Mouse (Mus musculus): ENCODE measurements around the gene Barhl1. TPM values are rescaled to one million over a fixed set of nuclear protein-coding genes. Genes with fewer than 3 reads are reported as not detected.

Barhl1 gene
- total and polyA plus RNA-seq, 2 experiments from 2014 or later = 0.57 to 1.0 TPM

DNA sequence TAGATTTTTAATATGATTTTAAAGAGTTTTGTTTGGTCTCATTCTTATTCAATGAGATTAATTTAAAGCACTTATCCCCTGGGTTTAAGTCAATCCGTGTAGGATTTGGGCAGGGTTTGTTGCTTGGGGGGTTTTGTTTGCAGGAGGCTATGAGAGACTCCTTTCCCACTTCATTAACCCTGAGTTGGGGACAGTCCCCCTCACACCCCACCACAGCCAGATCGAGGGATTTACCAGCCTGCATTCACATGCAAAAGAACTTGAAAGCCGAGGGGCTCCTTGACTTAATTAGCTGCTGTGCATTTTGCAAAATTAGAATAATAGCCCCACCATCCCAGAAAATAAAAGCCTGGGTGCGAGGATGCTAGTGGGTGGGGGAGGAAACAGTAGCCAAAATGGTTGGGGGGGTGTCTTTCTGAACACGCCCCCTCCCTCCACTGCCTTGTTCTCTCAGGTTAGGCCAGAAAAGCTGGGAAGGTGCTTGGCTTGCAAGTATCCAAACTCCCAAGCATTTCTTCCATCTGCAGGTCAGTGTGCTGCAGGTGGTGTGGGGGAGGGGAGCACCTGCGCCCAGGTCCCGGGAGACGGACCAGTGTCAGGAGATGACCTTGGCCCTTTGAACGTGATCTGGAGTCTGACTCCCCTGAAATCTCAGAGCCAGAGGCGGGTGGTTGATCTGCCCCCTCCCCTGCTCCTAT is 8.6 kb downstream of the Barhl1 start:
- Histone ChIP-seq H3K36me3 (ENCODE audit: insufficient read depth) (peaks cover 22% of the 10 kb centered on the region), H3K4me3 (ENCODE audit: low read depth, low read length) (no peak overlapping the region), H3K4me2 (ENCODE audit: low read depth) (peak overlapping the region; percentile 1; the same call in 1 of the 2 replicates), H3K27me3 (ENCODE audit: insufficient read depth, low read length) (peaks cover 54% of the 10 kb centered on the region), H3K4me1 (ENCODE audit: insufficient read depth) (no peaks in the 10 kb centered on the region), H3K27ac (ENCODE audit: low read depth, low read length) (no peak overlapping the region), H3K9ac (no peak overlapping the region), H3K9me3 (ENCODE audit: low read length) (no peaks in the 10 kb centered on the region)
- 6% methylated on average over 10 of the region's 10 CpGs for WGBS
- no peak for DNase-seq
- ATAC-seq = no peak
- TF ChIP-seq CTCF (IDR thresholded peaks at IDR 0.05; ENCODE audit: low read depth) = no peak

DNA sequence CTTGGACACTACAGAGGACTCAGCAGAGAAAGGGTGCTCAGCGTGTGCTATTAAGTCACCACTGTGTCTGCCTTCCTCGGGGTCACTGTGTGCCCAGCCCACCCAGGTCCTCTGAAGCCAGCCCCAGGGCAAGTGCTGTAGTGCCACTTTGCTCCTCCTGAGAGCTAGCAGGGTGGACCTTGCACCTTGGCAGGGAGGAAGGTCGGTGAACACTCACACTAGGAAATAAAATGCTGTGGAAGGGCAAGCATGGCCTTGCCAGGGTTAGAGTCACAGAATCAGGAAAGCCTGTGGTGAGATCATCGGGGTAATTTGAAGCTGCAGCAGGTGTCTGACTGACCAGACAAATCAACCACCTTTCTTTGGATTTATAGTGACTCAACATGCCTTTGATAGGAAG is 10.9 kb downstream of the Barhl1 start:
- Histone ChIP-seq H3K27me3 (ENCODE audit: insufficient read depth, low read length) (peaks cover 35% of the 10 kb centered on the region), H3K9me3 (ENCODE audit: low read length) (no peaks in the 10 kb centered on the region), H3K4me3 (ENCODE audit: low read depth, low read length) (no peak overlapping the region), H3K27ac (ENCODE audit: low read depth, low read length) (no peak overlapping the region), H3K9ac (no peak overlapping the region), H3K4me1 (ENCODE audit: insufficient read depth) (no peaks in the 10 kb centered on the region), H3K4me2 (ENCODE audit: low read depth) (no peak overlapping the region), H3K36me3 (ENCODE audit: insufficient read depth) (peaks cover 25% of the 10 kb centered on the region)
- WGBS = 40% methylated on average over 4 of the region's 4 CpGs
- no peak for ATAC-seq
- no peak for DNase-seq
- TF ChIP-seq CTCF (IDR thresholded peaks at IDR 0.05; ENCODE audit: low read depth) = no peak

DNA sequence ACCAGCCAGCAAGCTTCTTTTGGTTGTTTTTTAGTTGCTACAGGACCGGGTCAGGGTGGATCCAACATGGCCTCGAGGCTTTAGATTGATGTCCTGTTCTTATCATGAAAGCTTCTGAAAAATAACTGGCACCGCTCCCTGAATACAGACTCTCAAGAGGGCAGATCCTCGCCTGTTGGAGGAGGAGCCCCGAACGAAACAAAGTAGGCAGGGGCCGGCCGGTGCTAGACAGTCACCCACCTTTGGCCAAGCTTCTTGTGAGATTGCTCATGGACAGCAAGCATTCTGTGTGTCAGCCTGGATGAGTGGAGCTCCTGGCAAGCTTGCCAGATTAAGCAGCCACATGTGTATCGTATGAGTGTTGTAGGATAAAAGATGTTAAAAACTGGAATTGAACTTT is 11.7 kb downstream of the Barhl1 start:
- DNase-seq (no peak), ATAC-seq (no peak)
- H3K4me3 ChIP-seq (ENCODE audit: low read depth, low read length) = no peak overlapping the region
- H3K27me3 ChIP-seq (ENCODE audit: insufficient read depth, low read length) = peaks cover 27% of the 10 kb centered on the region
- no peak overlapping the region for H3K9ac ChIP-seq
- H3K4me1 ChIP-seq (ENCODE audit: insufficient read depth) = no peaks in the 10 kb centered on the region
- H3K9me3 ChIP-seq (ENCODE audit: low read length) = no peaks in the 10 kb centered on the region
- H3K27ac ChIP-seq (ENCODE audit: low read depth, low read length) = no peak overlapping the region
- 84% methylated on average over 9 of the region's 9 CpGs for WGBS
- no peak for TF ChIP-seq CTCF (IDR thresholded peaks at IDR 0.05; ENCODE audit: low read depth)
- H3K4me2 ChIP-seq (ENCODE audit: low read depth) = no peak overlapping the region
- H3K36me3 ChIP-seq (ENCODE audit: insufficient read depth) = peaks cover 25% of the 10 kb centered on the region

DNA sequence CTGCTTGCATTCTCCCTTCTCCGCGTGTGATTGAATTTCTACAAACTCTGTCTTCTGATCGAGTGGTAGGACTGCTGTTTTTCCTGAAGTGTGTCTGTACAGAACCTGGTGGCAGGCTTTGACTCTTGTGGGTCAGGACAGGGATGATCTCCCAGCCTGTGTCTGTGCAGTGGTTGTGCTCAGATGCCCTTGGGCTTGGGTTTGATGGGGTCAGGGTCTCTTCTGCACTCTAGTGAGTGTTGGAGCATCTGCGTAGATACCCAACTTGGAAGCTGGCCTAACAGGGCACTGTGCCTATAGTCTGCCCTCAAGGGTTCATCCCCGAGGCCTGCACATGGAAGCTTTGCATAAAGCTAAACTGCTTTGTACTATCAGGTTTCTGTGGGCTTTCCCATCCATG is 12.6 kb downstream of the Barhl1 start:
- H3K27ac ChIP-seq (ENCODE audit: low read depth, low read length) = no peak overlapping the region
- H3K9me3 ChIP-seq (ENCODE audit: low read length) = no peaks in the 10 kb centered on the region
- no peaks in the 10 kb centered on the region for H3K4me1 ChIP-seq (ENCODE audit: insufficient read depth)
- peaks cover 25% of the 10 kb centered on the region for H3K36me3 ChIP-seq (ENCODE audit: insufficient read depth)
- WGBS = 83% methylated on average over 5 of the region's 5 CpGs
- no peak for DNase-seq
- H3K4me3 ChIP-seq (ENCODE audit: low read depth, low read length) = no peak overlapping the region
- no peak overlapping the region for H3K4me2 ChIP-seq (ENCODE audit: low read depth)
- peaks cover 18% of the 10 kb centered on the region for H3K27me3 ChIP-seq (ENCODE audit: insufficient read depth, low read length)
- no peak overlapping the region for H3K9ac ChIP-seq
- TF ChIP-seq CTCF (IDR thresholded peaks at IDR 0.05; ENCODE audit: low read depth) = no peak
- no peak for ATAC-seq

DNA sequence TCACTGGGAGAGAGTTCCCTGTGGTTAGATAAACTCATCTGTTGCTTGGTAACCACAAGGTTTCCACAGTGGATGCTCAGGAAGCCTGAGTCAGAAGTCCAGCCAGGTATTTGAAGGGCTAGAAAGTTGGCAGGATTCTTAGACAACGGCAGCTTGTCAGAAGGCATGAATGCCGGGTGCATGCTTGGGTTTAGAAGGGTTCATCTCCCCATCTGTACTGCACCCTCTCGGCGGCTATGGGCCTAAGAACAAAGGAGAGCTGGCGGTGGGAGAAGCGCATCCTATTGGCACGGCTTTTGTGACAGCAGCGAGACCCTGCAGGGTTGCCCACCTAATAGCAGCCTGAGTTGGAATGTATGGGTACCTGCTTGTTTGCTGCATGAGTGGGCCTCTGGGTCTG is 14.2 kb downstream of the Barhl1 start:
- Histone ChIP-seq H3K4me2 (ENCODE audit: low read depth) (no peak overlapping the region), H3K27ac (ENCODE audit: low read depth, low read length) (no peak overlapping the region), H3K9me3 (ENCODE audit: low read length) (no peaks in the 10 kb centered on the region), H3K9ac (no peak overlapping the region), H3K36me3 (ENCODE audit: insufficient read depth) (peaks cover 33% of the 10 kb centered on the region), H3K4me1 (ENCODE audit: insufficient read depth) (no peaks in the 10 kb centered on the region), H3K4me3 (ENCODE audit: low read depth, low read length) (no peak overlapping the region), H3K27me3 (ENCODE audit: insufficient read depth, low read length) (peaks cover 3% of the 10 kb centered on the region)
- no peak for TF ChIP-seq CTCF (IDR thresholded peaks at IDR 0.05; ENCODE audit: low read depth)
- ATAC-seq = no peak
- 80% methylated on average over 8 of the region's 8 CpGs for WGBS
- no peak for DNase-seq

DNA sequence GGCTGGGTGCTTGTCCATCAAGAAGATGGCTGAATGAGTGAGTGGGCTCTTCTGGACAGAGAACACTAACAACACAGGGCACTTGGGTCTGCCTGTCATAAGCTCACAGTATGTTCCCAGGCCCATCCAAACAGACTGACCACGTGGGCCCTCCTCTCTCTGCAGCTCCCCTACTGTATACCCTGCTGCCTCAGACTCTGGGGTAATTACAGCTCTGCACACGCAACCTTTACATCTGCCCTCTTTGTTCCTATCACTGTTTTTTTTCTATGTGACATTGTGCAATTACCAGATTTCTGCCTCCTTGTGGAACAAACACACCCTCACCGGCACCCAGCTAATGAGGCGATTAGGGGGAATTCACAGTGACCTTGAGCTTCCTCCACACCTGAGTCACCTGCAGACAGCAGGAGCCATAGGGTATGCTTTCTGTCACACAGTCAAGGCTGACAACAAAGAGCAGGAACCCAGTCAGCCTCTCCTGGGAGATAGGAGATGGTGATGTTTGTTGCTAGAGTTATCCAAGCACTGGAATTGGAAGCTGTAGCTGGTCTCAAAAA is 19.0 kb downstream of the Barhl1 start:
- H3K4me3 ChIP-seq (ENCODE audit: low read depth, low read length) = no peak overlapping the region
- no peaks in the 10 kb centered on the region for H3K4me1 ChIP-seq (ENCODE audit: insufficient read depth)
- peaks cover 34% of the 10 kb centered on the region for H3K36me3 ChIP-seq (ENCODE audit: insufficient read depth)
- TF ChIP-seq CTCF (IDR thresholded peaks at IDR 0.05; ENCODE audit: low read depth) = no peak
- no peak overlapping the region for H3K4me2 ChIP-seq (ENCODE audit: low read depth)
- DNase-seq = no peak
- no peak overlapping the region for H3K9ac ChIP-seq
- ATAC-seq = no peak
- H3K9me3 ChIP-seq (ENCODE audit: low read length) = no peaks in the 10 kb centered on the region
- WGBS = 69% methylated on average over 4 of the region's 4 CpGs
- no peak overlapping the region for H3K27ac ChIP-seq (ENCODE audit: low read depth, low read length)
- no peaks in the 10 kb centered on the region for H3K27me3 ChIP-seq (ENCODE audit: insufficient read depth, low read length)

DNA sequence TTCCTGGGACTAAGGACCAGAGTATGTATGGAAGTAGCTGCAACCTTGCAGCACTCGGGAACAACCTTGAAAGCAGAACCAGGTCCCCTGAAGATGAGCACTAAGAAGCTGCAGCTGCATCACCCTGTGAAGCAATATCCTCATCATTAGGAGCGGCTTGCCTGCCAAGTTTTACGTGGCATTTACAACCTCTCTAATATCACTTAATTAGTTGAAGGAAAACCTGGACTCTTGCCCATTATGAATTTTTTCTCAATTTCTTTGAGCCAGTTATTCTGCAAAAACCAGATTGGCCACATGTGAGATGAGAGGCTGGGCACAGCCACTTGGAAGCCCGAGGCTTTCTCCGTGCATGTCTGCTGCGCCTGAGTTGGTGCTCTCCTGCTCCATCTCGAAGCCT is 20.6 kb downstream of the Barhl1 start:
- H3K27ac ChIP-seq (ENCODE audit: low read depth, low read length) = no peak overlapping the region
- no peak overlapping the region for H3K4me3 ChIP-seq (ENCODE audit: low read depth, low read length)
- no peaks in the 10 kb centered on the region for H3K27me3 ChIP-seq (ENCODE audit: insufficient read depth, low read length)
- no peaks in the 10 kb centered on the region for H3K4me1 ChIP-seq (ENCODE audit: insufficient read depth)
- DNase-seq (no peak), ATAC-seq (no peak)
- no peak for TF ChIP-seq CTCF (IDR thresholded peaks at IDR 0.05; ENCODE audit: low read depth)
- no peaks in the 10 kb centered on the region for H3K9me3 ChIP-seq (ENCODE audit: low read length)
- 79% methylated on average over 7 of the region's 7 CpGs for WGBS
- H3K36me3 ChIP-seq (ENCODE audit: insufficient read depth) = peaks cover 41% of the 10 kb centered on the region
- no peak overlapping the region for H3K9ac ChIP-seq
- no peak overlapping the region for H3K4me2 ChIP-seq (ENCODE audit: low read depth)
